Comparison of ENCODE assay signal across 1 mouse cellular context in the genomic region with DNA sequence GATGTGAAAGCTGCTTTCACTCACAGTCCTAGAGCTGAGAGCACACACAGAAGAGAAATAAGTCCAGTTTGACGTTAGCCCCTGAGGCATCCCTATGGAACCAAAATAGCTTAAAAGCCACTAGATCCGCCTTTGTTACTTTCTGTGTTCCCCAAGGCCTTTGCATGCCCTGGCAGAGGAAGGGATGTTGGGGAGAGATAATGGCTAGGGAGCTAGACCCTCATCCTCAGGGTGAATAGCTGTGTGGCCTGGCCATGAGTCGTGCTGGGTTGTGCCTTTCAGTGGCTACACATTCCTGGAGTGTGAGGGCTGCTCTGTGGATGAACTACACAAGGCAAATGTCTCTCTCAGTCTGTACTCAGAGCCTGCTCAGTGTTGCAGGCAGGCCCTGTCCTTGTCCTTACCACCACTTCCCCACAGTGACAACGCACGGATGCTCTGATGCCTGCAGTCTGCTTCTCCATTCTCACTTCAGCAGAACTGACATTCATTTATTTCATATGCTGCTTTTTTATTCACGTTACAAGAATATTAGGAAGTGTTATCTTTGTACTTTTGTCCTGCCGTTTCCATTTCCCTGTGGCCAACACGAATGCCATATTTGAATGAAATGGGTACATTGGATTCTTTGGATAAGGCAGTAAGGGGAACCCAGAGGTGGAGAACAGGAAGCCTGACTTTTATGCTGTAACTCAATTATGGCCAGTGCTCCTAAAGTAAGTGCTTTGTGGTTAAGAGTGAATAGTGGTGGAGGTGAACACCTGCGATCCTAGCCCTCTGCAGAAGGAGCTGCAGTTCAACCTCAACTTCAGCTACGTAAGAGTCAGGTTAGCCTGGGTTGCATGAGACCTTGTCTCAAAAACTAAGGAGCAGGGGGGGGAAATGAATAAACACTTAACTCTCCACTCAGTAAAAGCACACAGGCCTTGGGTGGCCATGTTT.
TF ChIP-seq lines count a peak whose summit lies in the region.

No protein-coding gene starts in this region.

TF ChIP-seq in MEL, 35 proteins besides CTCF, POLR2A, EP300 and RAD21 (continued from another document):
- TF ChIP-seq MYB (IDR thresholded peaks at IDR 0.05; ENCODE audit: low read depth, low read length) (no peak), HCFC1 (IDR thresholded peaks at IDR 0.05; ENCODE audit: low read depth, low read length) (no peak), MXI1 (IDR thresholded peaks at IDR 0.05; ENCODE audit: low read depth, low read length) (no peak), JUND (IDR thresholded peaks at IDR 0.05; ENCODE audit: low read depth, low read length) (no peak)
